Mouse (Mus musculus) brain, embryonic 14.5 days (tissue): Measurements from ENCODE around the gene Apc2. TPM values are rescaled to one million over a fixed set of nuclear protein-coding genes. Genes with fewer than 3 reads are reported as not detected.

Experiments used
- DNase-seq: peaks from one replicate; pipeline ENCODE4 v3.0.0-alpha.2; 2011; ENCODE audit warnings: low read depth
- CTCF ChIP-seq: fragments of 200-500 bp; IDR thresholded peaks from 2 replicates; pipeline ENCODE4 v1.5.1; 2012; ENCODE audit warnings: inconsistent platforms, mild to moderate bottlenecking, moderate library complexity, borderline replicate concordance; ENCODE audit not compliant: insufficient read depth, insufficient read length; ENCODE audit errors: extremely low read depth
- POLR2A ChIP-seq: fragments of 200-500 bp; IDR thresholded peaks from 2 replicates; pipeline ENCODE4 v1.6.1; 2012; ENCODE audit warnings: mild to moderate bottlenecking, inconsistent platforms, borderline replicate concordance; ENCODE audit not compliant: poor library complexity, insufficient read depth, insufficient read length, severe bottlenecking; ENCODE audit errors: extremely low read depth
- polyA plus RNA-seq: library from polyadenylated mRNA; depleted of rRNA; stranded (reverse); fragments of >200 nt; gene quantifications from 2 replicates; pipeline ENCODE4 v1.2.3, GENCODE M21; 2012

Gene Apc2
- polyA plus RNA-seq, 1 experiment: 292 TPM

DNA sequence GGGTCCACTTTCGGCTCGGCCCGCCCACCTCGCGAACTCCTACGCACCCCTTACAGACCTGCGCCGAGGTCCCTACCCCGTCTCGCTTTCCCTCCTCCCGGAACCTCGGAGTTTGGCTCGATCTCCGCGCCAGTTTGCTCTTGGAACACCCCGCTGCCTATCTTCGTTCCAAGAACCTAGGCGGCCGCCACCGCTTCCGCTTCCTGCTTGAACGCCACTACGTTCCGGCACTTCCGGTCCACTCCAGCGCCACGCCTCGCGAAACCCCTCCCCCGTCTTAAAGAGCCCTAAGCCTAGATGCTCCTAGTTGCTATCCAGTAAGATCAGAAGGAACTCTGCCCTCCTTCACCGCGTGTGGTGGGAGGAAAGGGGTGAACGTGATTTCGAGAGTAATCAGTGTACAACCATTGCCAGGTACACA lies 24.6 kb downstream of the Apc2 start, which contains the start of gene 2310011J03Rik:
Gene 2310011J03Rik, minus strand, starts transcription at position 198 of the 421 bp plus-strand sequence.
- TF ChIP-seq POLR2A (peak; percentile 33; the same call in 1 of the 2 replicates), CTCF (no peak)
- peak; percentile 97 for DNase-seq

DNA sequence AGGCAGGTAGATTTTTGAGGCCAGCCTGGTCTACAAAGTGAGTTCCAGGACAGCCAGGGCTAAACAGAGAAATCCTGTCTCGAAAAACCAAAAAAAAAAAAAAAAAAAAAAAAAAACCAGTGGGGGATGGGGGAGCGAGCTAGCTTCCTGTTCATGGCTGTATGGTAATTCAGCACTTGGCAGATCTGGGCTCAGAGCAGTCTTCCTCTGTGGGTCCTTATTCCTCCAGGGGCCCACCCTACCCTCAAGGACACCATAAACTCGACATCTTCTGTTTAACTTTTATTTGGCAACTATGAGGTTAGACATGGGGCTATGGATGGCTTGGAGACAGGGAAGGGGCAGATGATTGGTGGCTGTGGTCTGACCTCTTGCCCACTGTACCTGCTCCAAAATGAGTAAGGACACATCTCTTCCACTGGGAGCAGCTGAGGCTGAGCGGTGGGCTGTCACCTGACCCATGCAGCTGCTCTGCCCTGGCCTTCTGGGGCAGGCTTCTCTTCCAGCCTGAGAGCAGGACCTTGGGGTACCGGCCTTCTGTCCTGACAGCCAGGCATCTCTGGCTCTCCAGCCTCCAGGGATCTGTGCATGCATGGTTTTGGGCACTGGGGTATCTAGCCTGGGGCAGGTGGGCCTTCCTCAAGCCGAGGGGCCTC lies 25.4 kb downstream of the Apc2 start:
- DNase-seq: no peak
- TF ChIP-seq POLR2A (no peak), CTCF (no peak)

DNA sequence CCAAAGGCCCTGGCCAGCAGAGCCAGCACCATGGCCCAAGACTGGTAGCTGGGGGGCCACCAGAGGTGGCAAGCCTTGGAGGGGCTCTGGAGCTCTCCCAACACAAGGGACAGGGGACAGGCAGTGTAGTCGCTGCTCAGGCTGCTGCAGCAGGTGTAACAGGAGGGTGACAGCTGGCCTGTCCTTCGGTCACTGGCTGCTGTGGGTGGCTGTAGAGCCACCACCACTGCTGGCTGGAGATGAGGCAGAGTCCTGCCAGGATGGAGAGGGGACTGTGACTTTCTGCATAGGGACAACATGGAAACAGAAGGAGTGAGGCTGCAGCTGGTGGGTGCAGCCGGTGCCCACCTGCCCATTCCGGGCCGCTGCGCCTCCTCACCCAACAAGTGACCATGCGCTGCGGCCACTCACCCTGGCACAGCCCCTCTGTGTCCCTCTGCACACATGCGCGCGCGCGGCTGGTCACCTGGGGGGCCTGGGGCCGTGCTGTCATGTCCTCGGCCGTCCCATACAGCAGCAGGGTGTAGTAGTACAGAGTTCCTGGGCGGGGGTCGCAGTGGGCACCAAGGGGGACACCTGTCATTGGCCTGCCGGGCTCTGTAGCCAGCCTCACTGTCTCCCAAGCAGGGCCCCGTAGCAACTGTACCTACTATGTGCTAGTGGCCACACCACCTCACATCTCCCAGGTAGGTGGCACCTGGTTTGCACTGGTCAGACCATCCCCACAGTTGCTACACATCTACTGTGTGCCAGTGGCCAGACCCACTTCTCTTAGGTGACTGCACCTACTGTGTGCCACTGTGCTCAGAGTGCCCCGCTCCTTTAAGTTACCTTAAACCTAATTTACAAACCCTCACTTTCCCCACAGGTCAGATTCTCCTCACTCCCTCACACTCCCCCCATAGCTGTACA lies 26.1 kb downstream of the Apc2 start:
- no peak for DNase-seq
- TF ChIP-seq CTCF (no peak), POLR2A (no peak)

DNA sequence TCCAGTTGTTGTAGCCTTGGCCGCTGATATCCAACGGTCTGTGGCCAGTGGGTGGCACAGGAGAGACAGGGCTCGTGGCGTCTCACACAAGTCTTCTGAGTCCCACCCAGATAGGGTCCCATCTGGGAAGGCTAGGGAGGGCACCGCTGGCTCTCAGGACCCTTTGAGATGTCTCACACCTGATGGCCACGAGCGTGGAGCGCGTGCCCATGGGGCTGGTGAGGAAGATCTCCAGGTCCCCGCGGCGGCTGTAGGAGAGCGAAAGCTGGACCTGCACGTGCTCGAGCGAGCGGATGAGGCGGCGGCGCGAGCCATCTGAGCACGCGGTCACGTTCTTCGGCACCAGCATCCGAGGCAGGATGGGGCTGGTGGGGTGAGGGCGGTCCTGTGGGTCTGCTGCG lies 27.0 kb downstream of the Apc2 start:
- TF ChIP-seq POLR2A (no peak), CTCF (no peak)
- DNase-seq: peak; percentile 26

DNA sequence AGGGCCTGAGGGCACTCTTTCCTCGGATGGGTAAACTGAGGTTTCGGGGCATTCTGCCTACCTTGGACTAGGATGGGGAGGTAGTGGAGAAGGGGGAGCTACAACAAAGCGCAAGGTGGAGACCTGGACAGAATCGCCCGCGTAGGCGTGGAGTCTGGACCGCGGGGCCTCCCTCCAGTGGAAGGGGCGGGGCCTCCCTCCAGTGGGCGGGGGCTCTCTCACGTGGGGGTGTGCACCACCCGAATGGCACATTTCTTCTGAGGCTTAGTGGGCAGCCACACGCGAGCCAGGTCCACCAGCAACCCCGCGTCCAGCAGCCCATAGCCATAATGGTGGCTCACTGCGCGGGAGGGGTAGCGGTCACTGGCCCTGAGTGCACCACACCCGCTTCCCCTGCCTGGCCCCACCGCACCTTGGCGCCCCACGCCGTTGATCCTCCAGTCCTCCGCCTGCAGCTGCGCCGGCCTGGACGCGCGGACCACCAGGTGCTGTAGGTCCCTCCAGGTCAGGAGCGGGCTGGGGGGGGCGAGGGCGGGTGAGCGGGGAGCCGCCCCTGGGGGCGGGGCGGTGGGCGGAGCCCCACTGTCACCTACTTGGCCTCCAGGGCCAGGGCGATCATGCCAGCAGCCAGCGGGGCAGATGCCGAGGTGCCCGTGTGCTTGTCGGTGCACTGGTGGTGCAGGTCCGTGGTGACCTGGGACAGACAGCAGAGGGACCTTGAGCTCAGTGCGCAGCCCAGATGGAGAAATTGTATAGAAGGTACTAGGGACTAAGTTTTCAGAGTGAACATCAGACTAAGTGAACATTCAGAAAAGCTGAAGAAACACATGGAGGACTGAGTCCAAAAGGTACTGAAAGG lies 27.7 kb downstream of the Apc2 start:
- TF ChIP-seq CTCF (no peak), POLR2A (no peak)
- peak; percentile 25 for DNase-seq

DNA sequence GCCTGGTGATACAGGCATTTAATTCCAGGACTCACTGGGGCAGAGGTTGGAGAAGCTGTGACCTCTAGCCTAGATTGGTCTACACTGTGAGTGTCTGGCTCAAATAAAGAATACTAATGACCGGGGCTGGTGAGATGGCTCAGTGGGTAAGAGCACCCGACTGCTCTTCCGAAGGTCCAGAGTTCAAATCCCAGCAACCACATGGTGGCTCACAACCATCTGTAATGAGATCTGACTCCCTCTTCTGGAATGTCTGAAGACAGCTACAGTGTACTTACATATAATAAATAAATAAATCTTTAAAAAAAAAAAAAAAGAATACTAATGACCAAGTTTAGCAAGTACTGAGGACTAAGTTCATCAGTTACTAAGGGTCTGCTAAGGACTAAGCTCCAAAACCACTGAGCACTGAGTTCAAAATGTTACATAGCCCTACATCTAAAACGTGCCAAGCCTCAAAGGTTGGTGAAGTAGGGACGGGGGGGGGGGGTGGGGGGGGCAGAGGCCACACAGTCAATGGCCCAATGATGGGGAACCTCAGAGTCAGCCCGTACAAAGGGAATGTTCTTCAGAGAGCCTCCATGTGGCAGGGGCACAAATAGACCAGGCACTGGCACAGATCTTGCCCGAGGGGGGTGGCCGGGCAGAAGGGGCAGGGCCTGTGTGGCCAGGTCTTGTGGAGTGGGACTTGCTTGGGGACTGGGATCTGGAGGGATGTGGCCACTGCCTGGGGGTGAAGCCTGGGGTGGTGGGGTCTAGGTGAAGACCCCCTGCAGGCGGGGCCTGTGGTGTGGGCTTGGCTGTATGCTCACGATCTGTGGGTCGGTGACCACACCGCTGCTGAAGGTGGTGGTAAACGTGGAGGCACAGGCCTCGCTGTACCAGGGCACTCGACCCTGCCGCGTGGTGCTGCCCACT lies 28.6 kb downstream of the Apc2 start:
- TF ChIP-seq POLR2A (no peak), CTCF (no peak)
- DNase-seq: no peak

DNA sequence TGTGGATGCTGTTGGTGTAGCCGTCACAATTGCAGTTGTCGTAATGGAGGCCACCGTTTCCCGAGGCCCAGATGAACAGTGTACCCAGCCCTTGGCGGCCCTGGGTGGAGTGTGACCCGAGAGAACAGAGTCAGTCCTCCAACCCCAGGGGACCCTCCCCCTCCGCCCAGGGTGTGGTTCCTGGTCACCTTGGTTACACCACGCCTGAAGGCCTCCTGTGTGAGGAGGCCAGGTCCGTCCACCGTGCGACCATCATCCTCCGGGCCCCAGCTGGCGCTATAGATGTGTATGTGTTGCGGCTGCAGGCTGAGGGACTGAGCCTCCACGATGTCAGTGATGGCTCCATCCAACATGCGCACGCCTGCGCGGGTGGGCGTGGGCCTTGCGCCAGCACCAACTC lies 29.3 kb downstream of the Apc2 start:
- no peak for DNase-seq
- no peak for TF ChIP-seq CTCF
- TF ChIP-seq POLR2A: no peak

DNA sequence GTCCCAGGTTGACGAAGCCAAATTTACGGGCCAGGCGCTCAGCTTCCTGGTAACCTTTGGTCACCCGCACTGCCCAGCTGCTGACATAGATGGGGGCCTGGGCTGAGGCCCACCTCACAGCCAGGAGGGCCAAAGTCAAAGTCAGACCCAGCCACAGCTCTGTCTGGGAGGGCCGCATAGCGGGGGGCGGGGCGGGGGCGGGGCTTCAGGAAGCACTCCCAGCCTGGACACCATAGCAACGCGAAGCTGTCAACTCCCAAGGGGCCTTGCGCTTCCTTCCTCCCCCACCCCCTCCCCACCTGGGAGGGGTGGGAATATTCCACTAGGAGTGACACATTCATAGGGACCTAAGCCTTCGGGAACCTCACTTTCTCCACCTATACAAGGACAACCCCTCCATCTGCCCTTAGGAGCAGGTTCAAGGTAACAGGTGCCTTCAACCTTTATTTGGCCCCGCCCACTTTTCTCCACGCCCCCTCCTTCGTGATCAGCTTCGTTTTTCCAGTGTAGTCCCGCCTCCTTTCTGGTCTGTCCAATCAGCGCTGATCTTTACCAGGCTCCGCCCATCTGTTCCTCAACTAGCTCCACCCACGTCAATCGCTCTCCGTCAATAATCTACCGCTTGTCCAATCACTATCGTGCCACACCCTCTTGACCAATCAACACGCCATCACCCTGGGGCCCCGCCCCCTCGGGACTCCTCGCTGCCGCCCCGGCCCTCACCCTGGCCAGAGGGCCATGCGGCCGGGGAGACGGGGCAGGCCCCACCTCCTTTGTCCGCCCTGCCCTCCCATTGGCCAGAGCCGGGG lies 33.7 kb downstream of the Apc2 start, which contains the start of the genes Pcsk4 and Reep6:
Gene Pcsk4, minus strand, starts transcription at position 226 of the 809 bp plus-strand sequence.
Gene Reep6, plus strand, starts transcription at position 681 of the 809 bp plus-strand sequence.
- peak; percentile 98 for DNase-seq

DNA sequence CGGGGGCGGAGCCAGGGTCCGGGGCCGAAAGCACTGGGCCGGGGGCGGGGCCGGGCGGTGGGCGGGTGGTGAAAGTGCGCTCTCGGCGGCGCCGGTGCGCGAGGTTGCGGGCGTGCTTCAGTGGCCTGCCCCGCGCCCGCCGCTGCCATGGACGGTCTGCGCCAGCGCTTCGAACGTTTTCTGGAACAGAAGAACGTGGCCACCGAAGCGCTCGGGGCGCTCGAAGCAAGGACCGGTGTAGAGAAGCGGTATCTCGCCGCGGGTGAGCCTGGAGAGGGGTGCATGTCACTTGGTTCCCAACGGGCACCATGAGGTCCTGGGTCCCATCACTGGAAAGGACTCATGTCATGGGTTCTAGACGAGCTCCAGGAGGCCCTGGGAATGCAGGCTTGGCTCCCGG lies 34.3 kb downstream of the Apc2 start:
- no peak for TF ChIP-seq CTCF
- no peak for TF ChIP-seq POLR2A
- DNase-seq: no peak

More for the DNA sequence above, 33.7 kb downstream of the Apc2 start, which contains the start of the genes Pcsk4 and Reep6:
- TF ChIP-seq CTCF (no peak), POLR2A (no peak)

DNA sequence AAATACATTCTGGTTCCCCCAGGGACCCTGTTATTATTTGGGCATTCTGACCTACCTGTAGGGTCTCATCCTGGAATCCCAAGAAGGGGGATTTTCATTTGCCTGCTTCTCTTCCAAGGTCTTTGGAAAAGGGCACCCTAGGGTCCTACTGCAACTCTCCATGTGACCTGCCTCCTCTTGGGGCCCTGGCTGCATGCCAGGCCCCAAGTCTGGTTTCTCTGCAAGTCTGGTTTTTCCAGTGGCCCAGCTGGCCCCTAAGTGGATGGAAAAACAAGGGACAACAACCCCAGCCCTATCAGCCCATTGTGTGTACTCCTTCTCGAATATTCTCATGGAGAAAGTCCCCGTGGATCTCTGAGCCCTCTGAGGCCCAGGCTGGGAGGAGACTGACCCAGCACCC lies 35.1 kb downstream of the Apc2 start:
- TF ChIP-seq CTCF (no peak), POLR2A (no peak)
- no peak for DNase-seq

DNA sequence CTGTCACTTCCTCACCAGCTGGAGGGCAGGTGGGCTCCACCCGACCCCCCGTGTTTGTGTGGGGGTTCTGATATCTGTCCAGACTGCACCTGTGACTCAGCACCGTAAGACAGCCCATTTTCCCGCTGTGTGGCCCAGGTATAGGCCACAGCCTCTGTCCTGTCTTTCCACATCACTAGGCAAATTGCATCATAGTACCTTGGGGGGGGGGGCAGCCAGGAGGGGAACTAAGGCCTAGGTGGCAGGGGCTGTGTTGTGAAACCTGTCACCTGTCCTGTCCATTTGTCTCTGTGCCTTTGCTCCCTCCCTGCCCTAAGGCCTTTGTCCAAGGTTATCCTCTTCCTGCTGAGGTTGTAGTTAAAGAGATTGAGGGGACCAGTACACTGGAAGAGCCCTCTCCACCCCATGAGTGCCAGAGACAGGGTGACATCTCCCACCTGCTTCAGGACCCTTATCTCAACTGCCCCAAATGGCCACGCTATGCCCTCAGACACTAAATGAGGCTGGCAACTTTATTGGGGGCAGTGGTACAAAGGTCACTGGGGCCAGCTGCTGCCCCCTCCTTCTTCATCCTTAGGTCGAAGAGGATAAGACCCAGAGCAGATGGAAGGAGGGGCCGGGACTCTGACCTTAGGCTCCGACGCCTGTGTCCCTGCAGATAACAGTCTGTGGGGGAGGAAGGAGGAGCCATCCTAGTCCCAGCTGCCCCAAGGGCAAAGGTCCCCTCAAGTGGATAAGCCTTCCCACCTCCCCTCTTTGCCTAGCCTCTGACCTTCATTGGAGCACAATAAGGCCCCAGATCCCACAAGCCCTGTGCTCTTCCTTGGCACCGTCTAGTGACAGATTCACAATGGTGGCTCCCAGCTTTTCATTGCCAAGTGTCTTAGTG lies 36.1 kb downstream of the Apc2 start:
- TF ChIP-seq POLR2A (no peak), CTCF (no peak)
- DNase-seq: no peak
